Mouse (Mus musculus): ENCODE measurements around the gene Vkorc1l1. TPM values are rescaled to one million over a fixed set of nuclear protein-coding genes. Genes with fewer than 3 reads are reported as not detected.
"Not testable (repeated sequence)": the region's sequence is repeated elsewhere in the genome, so short reads cannot be mapped to it uniquely, and the experiment has no call there.

Gene Vkorc1l1
- polyA plus RNA-seq, 1 experiment: 8.8 TPM

DNA sequence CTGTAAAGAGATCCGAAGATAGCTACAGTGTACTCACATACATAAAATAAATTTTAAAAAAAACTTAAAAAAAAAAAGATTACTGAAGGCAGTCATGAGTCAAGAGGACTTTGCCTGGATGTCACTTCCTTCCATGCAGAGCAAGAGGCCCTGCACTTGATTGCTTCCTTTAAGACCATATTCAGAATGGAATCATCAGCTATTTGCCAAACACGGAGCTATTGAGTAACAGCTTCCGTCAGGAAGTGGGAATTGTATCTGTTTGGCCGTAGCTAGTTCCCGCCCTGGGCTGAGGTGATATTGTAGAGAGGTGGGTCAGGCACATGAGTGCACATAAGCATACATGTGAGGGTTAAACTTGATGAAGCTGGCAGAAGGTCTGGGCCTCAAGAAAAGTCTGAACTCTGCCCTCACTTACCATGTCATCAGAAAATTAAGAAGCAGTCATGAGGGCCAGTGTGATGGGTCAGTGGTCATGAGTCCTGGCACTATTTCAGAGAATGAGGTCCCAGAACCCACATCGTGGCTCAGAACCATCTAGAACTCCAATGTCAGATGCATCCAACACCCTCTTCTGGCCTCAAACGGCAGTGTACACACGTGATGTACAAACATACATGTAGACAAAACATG is 16.8 kb upstream of the Vkorc1l1 start:
- Histone ChIP-seq H3K27me3 (ENCODE audit: control insufficient read depth, insufficient read depth, low read length) (no peaks in the 10 kb centered on the region), H3K36me3 (ENCODE audit: control insufficient read depth, insufficient read depth, low read length) (no peaks in the 10 kb centered on the region), H3K4me3 (ENCODE audit: low read depth, low read length) (no peak overlapping the region), H3K27ac (ENCODE audit: insufficient read depth, low read depth, low read length) (no peak overlapping the region), H3K4me1 (ENCODE audit: control insufficient read depth, insufficient read depth, insufficient read length, low read length) (no peaks in the 10 kb centered on the region)
- WGBS: 65% methylated on average over 8 of the region's 8 CpGs
- TF ChIP-seq CTCF (IDR thresholded peaks at IDR 0.05; ENCODE audit: extremely low read depth, insufficient read length, insufficient replicate concordance, low read depth, low read length): no peak
- no peak for TF ChIP-seq POLR2A (IDR thresholded peaks at IDR 0.05; ENCODE audit: low read depth, low read length)

DNA sequence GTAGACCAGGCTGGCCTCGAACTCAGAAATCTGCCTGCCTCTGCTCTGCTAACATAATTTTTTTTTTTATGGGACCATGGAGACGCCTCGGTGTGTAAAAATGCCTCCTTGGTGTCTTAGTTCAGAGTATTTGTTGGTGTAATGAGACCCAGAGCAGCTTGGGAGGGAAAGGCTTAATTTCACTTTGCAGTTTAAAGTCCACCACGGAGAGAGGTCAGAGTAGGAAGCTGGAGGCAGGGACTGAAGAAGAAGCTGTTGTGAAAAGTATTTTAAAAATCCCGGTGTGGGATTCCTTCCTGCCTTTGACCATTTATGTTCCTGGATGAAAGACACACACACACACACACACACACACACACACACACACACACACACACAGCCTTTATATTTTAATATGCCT is 15.8 kb upstream of the Vkorc1l1 start:
- 41% methylated on average over 5 of the region's 5 CpGs for WGBS
- no peak overlapping the region for H3K27ac ChIP-seq (ENCODE audit: insufficient read depth, low read depth, low read length)
- H3K4me3 ChIP-seq (ENCODE audit: low read depth, low read length): no peak overlapping the region
- no peak for TF ChIP-seq POLR2A (IDR thresholded peaks at IDR 0.05; ENCODE audit: low read depth, low read length)
- no peak for TF ChIP-seq CTCF (IDR thresholded peaks at IDR 0.05; ENCODE audit: extremely low read depth, insufficient read length, insufficient replicate concordance, low read depth, low read length)
- H3K36me3 ChIP-seq (ENCODE audit: control insufficient read depth, insufficient read depth, low read length): no peaks in the 10 kb centered on the region
- H3K4me1 ChIP-seq (ENCODE audit: control insufficient read depth, insufficient read depth, insufficient read length, low read length): no peaks in the 10 kb centered on the region
- no peaks in the 10 kb centered on the region for H3K27me3 ChIP-seq (ENCODE audit: control insufficient read depth, insufficient read depth, low read length)

DNA sequence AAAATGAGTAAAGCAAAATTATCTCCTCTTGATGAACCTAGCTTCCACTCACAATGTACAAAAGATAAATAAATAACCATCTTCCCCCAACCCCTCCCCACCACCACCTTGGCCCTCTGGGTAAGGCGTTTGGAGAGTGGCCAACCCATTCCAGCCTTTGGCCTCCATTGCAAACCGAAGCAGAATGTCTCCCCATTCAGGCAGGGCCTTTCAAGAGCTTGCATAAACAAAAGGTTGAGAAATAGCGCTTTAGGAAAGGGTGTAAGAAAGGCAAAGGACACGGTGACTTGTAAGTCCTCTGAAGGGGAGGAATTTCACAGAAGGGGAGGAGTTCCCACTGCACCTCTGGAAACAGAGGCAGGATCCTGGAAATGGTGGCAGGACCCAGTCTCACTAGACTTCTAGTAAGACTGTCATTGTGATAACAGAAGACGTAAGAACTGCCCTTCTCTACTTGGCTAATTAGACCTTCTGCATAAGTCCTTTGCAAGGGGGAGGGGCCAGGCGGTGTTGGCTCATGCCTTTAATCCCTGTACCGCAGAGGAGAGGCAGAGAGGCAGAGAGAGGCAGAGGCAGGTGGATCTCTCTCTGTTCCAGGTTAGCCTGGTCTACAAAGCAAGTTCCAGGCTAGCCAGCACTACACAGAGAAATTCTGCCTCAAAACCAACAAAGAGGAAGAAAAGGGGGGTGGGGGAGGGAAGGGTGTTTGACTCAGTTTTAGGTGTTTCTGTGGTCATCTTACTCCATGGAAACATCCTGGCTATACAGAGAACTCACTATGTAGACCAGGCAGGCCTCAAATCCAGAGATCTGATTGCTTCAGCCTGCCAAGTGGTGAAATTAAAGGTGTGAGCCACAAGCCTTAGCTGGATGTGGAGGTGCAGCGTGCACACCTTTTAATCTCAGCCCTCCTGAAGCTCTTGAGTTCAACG is 11.6 kb upstream of the Vkorc1l1 start:
- H3K4me1 ChIP-seq (ENCODE audit: control insufficient read depth, insufficient read depth, insufficient read length, low read length): no peaks in the 10 kb centered on the region
- 39% methylated on average over 9 of the region's 9 CpGs for WGBS

DNA sequence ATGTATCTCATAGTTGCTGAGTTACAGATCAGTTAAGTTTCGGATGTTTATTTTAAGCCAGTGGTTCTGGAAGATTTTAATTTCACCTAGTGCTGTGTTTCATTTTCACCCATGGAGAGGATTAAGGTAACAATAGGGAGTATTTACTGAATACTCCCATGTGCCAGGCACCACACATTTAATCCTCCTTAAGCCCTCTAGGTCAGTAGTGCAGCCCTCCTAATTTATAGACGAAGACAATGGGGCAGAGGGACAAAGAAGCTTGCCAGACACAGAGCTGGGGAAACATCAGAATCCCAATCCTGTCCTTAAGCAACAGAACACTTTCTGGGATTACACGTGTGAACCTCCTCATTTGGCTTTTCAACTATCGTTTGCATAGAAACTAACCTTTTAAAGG is 4.8 kb upstream of the Vkorc1l1 start:
- no peaks in the 10 kb centered on the region for H3K4me1 ChIP-seq (ENCODE audit: control insufficient read depth, insufficient read depth, insufficient read length, low read length)
- no peak overlapping the region for H3K27ac ChIP-seq (ENCODE audit: insufficient read depth, low read depth, low read length)
- no peaks in the 10 kb centered on the region for H3K36me3 ChIP-seq (ENCODE audit: control insufficient read depth, insufficient read depth, low read length)

More for the DNA sequence above, 11.6 kb upstream of the Vkorc1l1 start:
- Histone ChIP-seq H3K27ac (ENCODE audit: insufficient read depth, low read depth, low read length) (no peak overlapping the region), H3K36me3 (ENCODE audit: control insufficient read depth, insufficient read depth, low read length) (no peaks in the 10 kb centered on the region), H3K4me3 (ENCODE audit: low read depth, low read length) (no peak overlapping the region), H3K27me3 (ENCODE audit: control insufficient read depth, insufficient read depth, low read length) (no peaks in the 10 kb centered on the region)
- TF ChIP-seq CTCF (IDR thresholded peaks at IDR 0.05; ENCODE audit: extremely low read depth, insufficient read length, insufficient replicate concordance, low read depth, low read length): no peak
- no peak for TF ChIP-seq POLR2A (IDR thresholded peaks at IDR 0.05; ENCODE audit: low read depth, low read length)

DNA sequence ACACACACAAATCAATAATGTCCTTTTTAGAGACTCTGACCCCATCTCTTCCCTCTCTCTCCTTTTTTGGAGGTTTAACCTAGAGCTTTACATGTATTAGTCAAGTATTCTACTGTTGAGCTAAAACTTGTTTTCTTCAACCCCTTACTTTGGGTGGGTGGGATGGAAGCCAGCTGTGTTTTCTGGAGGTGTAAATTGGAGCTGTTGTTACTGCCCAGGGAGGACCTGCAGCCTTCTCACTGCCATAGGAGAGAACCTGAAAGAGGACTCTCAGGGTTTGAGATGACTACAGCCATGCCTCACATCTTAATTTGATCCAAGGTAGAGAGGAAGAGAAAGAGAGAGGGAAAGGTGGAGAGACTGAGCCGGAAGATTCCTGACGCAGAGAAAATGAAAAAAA is 1.5 kb upstream of the Vkorc1l1 start:
- 34% methylated on average over 2 of the region's 2 CpGs for WGBS

More for the DNA sequence above, 4.8 kb upstream of the Vkorc1l1 start:
- 64% methylated on average over 4 of the region's 4 CpGs for WGBS
- TF ChIP-seq POLR2A (IDR thresholded peaks at IDR 0.05; ENCODE audit: low read depth, low read length) (no peak), CTCF (IDR thresholded peaks at IDR 0.05; ENCODE audit: extremely low read depth, insufficient read length, insufficient replicate concordance, low read depth, low read length) (no peak)
- no peaks in the 10 kb centered on the region for H3K27me3 ChIP-seq (ENCODE audit: control insufficient read depth, insufficient read depth, low read length)
- H3K4me3 ChIP-seq (ENCODE audit: low read depth, low read length): no peak overlapping the region

DNA sequence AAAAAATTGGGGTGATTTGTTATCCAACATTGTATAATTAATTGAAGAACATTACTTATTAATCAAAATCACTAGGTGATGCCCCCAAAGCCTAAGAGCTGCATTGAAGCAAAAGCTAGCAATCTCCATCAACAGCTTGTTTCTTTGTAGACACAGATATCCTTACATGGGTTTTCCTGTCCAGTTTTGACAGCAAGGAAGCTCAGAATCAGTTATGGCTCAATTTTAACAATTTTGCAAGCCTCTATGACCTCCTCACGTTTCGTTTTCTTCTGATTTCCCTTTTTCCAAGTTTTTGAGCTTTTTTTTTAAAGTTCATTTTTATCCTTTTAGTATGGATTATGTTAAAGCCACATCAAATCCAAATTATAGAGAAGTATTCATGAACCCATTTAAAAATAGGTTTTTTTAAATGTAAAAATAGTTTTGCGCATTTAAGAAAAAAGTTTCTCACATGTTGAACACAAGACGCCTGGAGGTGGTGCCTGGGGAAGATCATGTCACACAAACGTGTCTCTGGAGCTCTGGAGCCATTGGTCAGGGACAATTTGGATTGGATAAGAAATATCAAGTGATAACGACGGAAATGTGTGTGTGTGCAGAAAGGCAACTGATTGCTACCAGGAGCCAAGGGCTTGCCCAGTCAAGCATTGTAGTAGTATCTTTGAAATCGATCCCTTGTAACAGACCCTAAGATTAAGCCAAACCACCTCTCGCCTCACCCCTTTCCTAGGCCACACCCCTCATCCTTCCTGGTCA is 855 bp upstream of the Vkorc1l1 start:
- 3% methylated on average over 9 of the region's 9 CpGs for WGBS
- H3K36me3 ChIP-seq (ENCODE audit: control insufficient read depth, insufficient read depth, low read length): no peaks in the 10 kb centered on the region
- H3K27me3 ChIP-seq (ENCODE audit: control insufficient read depth, insufficient read depth, low read length): no peaks in the 10 kb centered on the region
- no peaks in the 10 kb centered on the region for H3K4me1 ChIP-seq (ENCODE audit: control insufficient read depth, insufficient read depth, insufficient read length, low read length)
- H3K4me3 ChIP-seq (ENCODE audit: low read depth, low read length): peak overlapping the region; percentile 50
- H3K27ac ChIP-seq (ENCODE audit: insufficient read depth, low read depth, low read length): peak overlapping the region; percentile 50; the same call in 1 of the 2 replicates
- TF ChIP-seq POLR2A (IDR thresholded peaks at IDR 0.05; ENCODE audit: low read depth, low read length): no peak
- no peak for TF ChIP-seq CTCF (IDR thresholded peaks at IDR 0.05; ENCODE audit: extremely low read depth, insufficient read length, insufficient replicate concordance, low read depth, low read length)

More for the DNA sequence above, 1.5 kb upstream of the Vkorc1l1 start:
- H3K27ac ChIP-seq (ENCODE audit: insufficient read depth, low read depth, low read length): no peak overlapping the region
- no peaks in the 10 kb centered on the region for H3K27me3 ChIP-seq (ENCODE audit: control insufficient read depth, insufficient read depth, low read length)
- no peak overlapping the region for H3K4me3 ChIP-seq (ENCODE audit: low read depth, low read length)
- H3K4me1 ChIP-seq (ENCODE audit: control insufficient read depth, insufficient read depth, insufficient read length, low read length): no peaks in the 10 kb centered on the region
- TF ChIP-seq POLR2A (IDR thresholded peaks at IDR 0.05; ENCODE audit: low read depth, low read length) (no peak), CTCF (IDR thresholded peaks at IDR 0.05; ENCODE audit: extremely low read depth, insufficient read length, insufficient replicate concordance, low read depth, low read length) (no peak)
- no peaks in the 10 kb centered on the region for H3K36me3 ChIP-seq (ENCODE audit: control insufficient read depth, insufficient read depth, low read length)

DNA sequence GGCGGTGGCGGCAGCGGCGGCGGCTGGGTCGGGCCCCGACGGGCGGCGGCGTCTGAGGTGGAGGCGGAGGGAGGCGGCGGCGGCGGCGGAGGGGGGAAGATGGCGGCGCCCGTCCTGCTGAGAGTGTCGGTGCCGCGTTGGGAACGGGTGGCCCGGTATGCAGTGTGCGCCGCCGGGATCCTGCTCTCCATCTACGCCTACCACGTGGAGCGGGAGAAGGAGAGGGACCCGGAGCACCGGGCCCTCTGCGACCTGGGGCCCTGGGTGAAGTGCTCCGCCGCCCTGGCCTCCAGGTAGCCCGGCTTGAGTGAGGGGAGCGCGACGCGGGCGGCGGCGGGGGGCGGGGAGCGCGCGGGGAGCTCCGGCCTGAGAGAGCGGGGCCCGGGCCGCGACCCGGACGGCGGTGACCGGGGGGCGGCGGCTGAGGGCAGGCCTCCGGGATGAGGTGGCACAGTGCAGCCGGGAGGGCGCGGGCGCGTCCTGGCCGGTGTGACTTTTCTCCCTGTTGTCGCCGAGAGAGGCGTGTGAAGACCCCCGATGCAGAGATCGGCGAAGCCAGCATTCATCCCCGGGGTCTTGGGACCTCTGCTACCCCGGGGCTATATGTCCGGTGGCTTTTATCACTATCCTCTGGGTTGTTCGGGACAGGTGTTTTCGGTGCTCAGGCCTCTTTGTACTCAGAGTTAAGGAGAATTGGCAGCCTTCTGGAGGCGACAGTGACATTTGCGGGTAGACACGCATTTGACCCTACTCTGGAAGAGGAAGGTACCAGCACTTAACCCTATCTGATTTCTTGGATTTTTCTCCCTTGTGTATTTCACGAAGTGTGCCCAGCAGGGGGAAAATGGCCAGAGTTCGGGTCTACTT is 536 bp downstream of the Vkorc1l1 start:
- not testable (repeated sequence) for H3K27me3 ChIP-seq (ENCODE audit: control insufficient read depth, insufficient read depth, low read length); H3K4me1 ChIP-seq (ENCODE audit: control insufficient read depth, insufficient read depth, insufficient read length, low read length); H3K36me3 ChIP-seq (ENCODE audit: control insufficient read depth, insufficient read depth, low read length); H3K27ac ChIP-seq (ENCODE audit: insufficient read depth, low read depth, low read length)
- under 1% methylated on average over 54 of the region's 82 CpGs for WGBS
- peak overlapping the region; percentile 84 for H3K4me3 ChIP-seq (ENCODE audit: low read depth, low read length)

All from small intestine, adult 2 months (tissue).